Mouse (Mus musculus) embryo, embryonic 10 days (tissue): ENCODE results near the gene Zdhhc4.
A peak's percentile ranks its signal among the peaks of the same experiment; 100 is the strongest.

ENCODE experiments used
- DNase-seq: peaks from one replicate; pipeline ENCODE4 v3.0.0-alpha.2; 2015; ENCODE audit warnings: low spot score

Gene Zdhhc4

GRCm38 (mm10) chr5:143317288-143317610 lies 11.8 kb downstream of the Zdhhc4 start:
- DNase-seq: no peak

GRCm38 (mm10) chr5:143316605-143317287 lies 12.3 kb downstream of the Zdhhc4 start:
- no peak for DNase-seq

GRCm38 (mm10) chr5:143315514-143315888 lies 13.6 kb downstream of the Zdhhc4 start:
- no peak for DNase-seq

GRCm38 (mm10) chr5:143314730-143315513 lies 14.1 kb downstream of the Zdhhc4 start, which contains the start of gene E130309D02Rik:
E130309D02Rik (minus strand) TSS chr5:143315360.
- peak; percentile 83 for DNase-seq

GRCm38 (mm10) chr5:143314183-143314729 lies 14.8 kb downstream of the Zdhhc4 start:
- DNase-seq: peak; percentile 54

- peak; percentile 90 for DNase-seq
Measured at GRCm38 (mm10) chr5:143311886-143312285, 17.2 kb downstream of the Zdhhc4 start.

GRCm38 (mm10) chr5:143309916-143310315 lies 19.1 kb downstream of the Zdhhc4 start:
- no peak for DNase-seq

GRCm38 (mm10) chr5:143308825-143309224 lies 20.2 kb downstream of the Zdhhc4 start:
- DNase-seq: no peak

GRCm38 (mm10) chr5:143304251-143304650 lies 24.8 kb downstream of the Zdhhc4 start:
- DNase-seq: no peak

- DNase-seq: no peak
Measured at GRCm38 (mm10) chr5:143301296-143301695, 27.8 kb downstream of the Zdhhc4 start.

- peak; percentile 58 for DNase-seq
Measured at GRCm38 (mm10) chr5:143299686-143300085, 29.4 kb downstream of the Zdhhc4 start.

- DNase-seq: no peak
Measured at GRCm38 (mm10) chr5:143298391-143298790, 30.7 kb downstream of the Zdhhc4 start.

GRCm38 (mm10) chr5:143297986-143298385 lies 31.1 kb downstream of the Zdhhc4 start:
- DNase-seq: no peak

GRCm38 (mm10) chr5:143295330-143295729 lies 33.7 kb downstream of the Zdhhc4 start:
- no peak for DNase-seq

- DNase-seq: no peak
Measured at GRCm38 (mm10) chr5:143294862-143295261, 34.2 kb downstream of the Zdhhc4 start.

- DNase-seq: no peak
Measured at GRCm38 (mm10) chr5:143293404-143293803, 35.7 kb downstream of the Zdhhc4 start, which contains the start of gene Zfp853. Zfp853 (minus strand) TSS chr5:143293623.

- no peak for DNase-seq
Measured at GRCm38 (mm10) chr5:143292879-143293278, 36.2 kb downstream of the Zdhhc4 start.

GRCm38 (mm10) chr5:143289299-143289698 lies 39.8 kb downstream of the Zdhhc4 start:
- DNase-seq: no peak

- DNase-seq: no peak
Measured at GRCm38 (mm10) chr5:143288378-143288911, 40.6 kb downstream of the Zdhhc4 start.

- peak; percentile 33 for DNase-seq
Measured at GRCm38 (mm10) chr5:143287774-143288328, 41.2 kb downstream of the Zdhhc4 start.

- DNase-seq: no peak
Measured at GRCm38 (mm10) chr5:143284762-143285161, 44.3 kb downstream of the Zdhhc4 start.

- no peak for DNase-seq
Measured at GRCm38 (mm10) chr5:143279247-143279646, 49.8 kb downstream of the Zdhhc4 start.
